Mouse (Mus musculus): ENCODE results near the gene Epha2. TPM values are rescaled to one million over a fixed set of nuclear protein-coding genes. Genes with fewer than 3 reads are reported as not detected.
A peak's percentile ranks its signal among the peaks of the same experiment; 100 is the strongest.

The Epha2 gene
- polyA plus RNA-seq, 1 experiment from 2014 or later: 3.9 TPM

- ATAC-seq (ENCODE audit: low FRiP score, low TSS enrichment) (peak; percentile 55), DNase-seq (ENCODE audit: low spot score) (peak; percentile 75)
- peak within 1 kb of the TSS; percentile 67 for H3K9ac ChIP-seq (ENCODE audit: low read length)
- H3K27me3 ChIP-seq (ENCODE audit: control insufficient read depth, insufficient read depth, low read length): no peaks in the 10 kb centered on the region
- H3K4me3 ChIP-seq (ENCODE audit: low read depth, low read length): peak within 1 kb of the TSS; percentile 50
- H3K27ac ChIP-seq (replicated peaks): no peak within 1 kb of the TSS
- no peaks in the 10 kb centered on the region for H3K4me1 ChIP-seq (replicated peaks; ENCODE audit: control insufficient read depth, insufficient read depth)
- 7% methylated on average over 20 of the region's 71 CpGs for WGBS
- no peaks in the 10 kb centered on the region for H3K36me3 ChIP-seq (ENCODE audit: control insufficient read depth, insufficient read depth, low read length)
- no peaks in the 10 kb centered on the region for H3K9me3 ChIP-seq (ENCODE audit: control insufficient read depth, low read length)
- TF ChIP-seq CTCF (IDR thresholded peaks at IDR 0.05; ENCODE audit: low read depth) (no peak), EP300 (optimal IDR thresholded peaks at IDR 0.05) (no peak)
- peak within 1 kb of the TSS; percentile 92 for H3K4me2 ChIP-seq (replicated peaks; ENCODE audit: low read depth)
Observed at GRCm38 (mm10) chr4:141367997-141368791, 67.2 kb downstream of the Epha2 start, which contains the start of gene Fam131c. Gene Fam131c (plus strand): TSS chr4:141368220.

- ATAC-seq (ENCODE audit: low FRiP score, low TSS enrichment) (no peak), DNase-seq (ENCODE audit: low spot score) (no peak)
- Histone ChIP-seq H3K27ac (replicated peaks) (no peak overlapping the region), H3K9ac (ENCODE audit: low read length) (no peak overlapping the region), H3K9me3 (ENCODE audit: control insufficient read depth, low read length) (no peaks in the 10 kb centered on the region), H3K4me1 (replicated peaks; ENCODE audit: control insufficient read depth, insufficient read depth) (no peaks in the 10 kb centered on the region), H3K27me3 (ENCODE audit: control insufficient read depth, insufficient read depth, low read length) (no peaks in the 10 kb centered on the region), H3K4me2 (replicated peaks; ENCODE audit: low read depth) (no peak overlapping the region), H3K4me3 (ENCODE audit: low read depth, low read length) (no peak overlapping the region), H3K36me3 (ENCODE audit: control insufficient read depth, insufficient read depth, low read length) (no peaks in the 10 kb centered on the region)
- 85% methylated on average over 5 of the region's 5 CpGs for WGBS
- TF ChIP-seq CTCF (IDR thresholded peaks at IDR 0.05; ENCODE audit: low read depth): no peak
- no peak for TF ChIP-seq EP300 (optimal IDR thresholded peaks at IDR 0.05)
Observed at GRCm38 (mm10) chr4:141372426-141372825, 71.4 kb downstream of the Epha2 start.

Small RNAs within 50 kb of the gene (microRNA-seq; reads per million reads assigned to microRNA genes)
- gene Gm25690: not detected

Other genes with a start within 250 kb of the Epha2 start
- gene Crocc, start 240.7 kb upstream of the Epha2 start, polyA plus RNA-seq (2015; fragmentation: Nextera tagmentation; extraction: Ambion mirVana): 1.4 and 1.6 TPM in 2 replicates
- 77.7 and 81.1 TPM in 2 replicates for gene Necap2, start 222.9 kb upstream of the Epha2 start, polyA plus RNA-seq (2015; fragmentation: Nextera tagmentation; extraction: Ambion mirVana)
- gene Spata21, start 212.9 kb upstream of the Epha2 start, polyA plus RNA-seq (2015; fragmentation: Nextera tagmentation; extraction: Ambion mirVana): 0.05 and 0.11 TPM in 2 replicates
- gene Szrd1, start 161.5 kb upstream of the Epha2 start, polyA plus RNA-seq (2015; fragmentation: Nextera tagmentation; extraction: Ambion mirVana): 28.6 and 29.6 TPM in 2 replicates
- 9.8 and 11.5 TPM in 2 replicates for gene Fbxo42, start 153.3 kb upstream of the Epha2 start, polyA plus RNA-seq (2015; fragmentation: Nextera tagmentation; extraction: Ambion mirVana)
- gene Rsg1, start 87.3 kb upstream of the Epha2 start, polyA plus RNA-seq (2015; fragmentation: Nextera tagmentation; extraction: Ambion mirVana): 1.8 and 2.3 TPM in 2 replicates
- gene Arhgef19, start 61.7 kb upstream of the Epha2 start, polyA plus RNA-seq (2015; fragmentation: Nextera tagmentation; extraction: Ambion mirVana): 6.6 and 9.2 TPM in 2 replicates
- gene Fam131c, start 67.0 kb downstream of the Epha2 start, polyA plus RNA-seq (2015; fragmentation: Nextera tagmentation; extraction: Ambion mirVana): 3.4 and 3.6 TPM in 2 replicates
- 0.08 TPM in 1 of 2 replicates, not detected in the other for gene Clcnka, start 97.5 kb downstream of the Epha2 start, polyA plus RNA-seq (2015; fragmentation: Nextera tagmentation; extraction: Ambion mirVana)
- not detected in 2 replicates for gene Clcnkb, start 114.8 kb downstream of the Epha2 start, polyA plus RNA-seq (2015; fragmentation: Nextera tagmentation; extraction: Ambion mirVana)
- 2.3 and 3.5 TPM in 2 replicates for gene Hspb7, start 119.5 kb downstream of the Epha2 start, polyA plus RNA-seq (2015; fragmentation: Nextera tagmentation; extraction: Ambion mirVana)
- not detected in 2 replicates for gene Srarp, start 134.9 kb downstream of the Epha2 start, polyA plus RNA-seq (2015; fragmentation: Nextera tagmentation; extraction: Ambion mirVana)
- 13.3 and 16.8 TPM in 2 replicates for gene Zbtb17, start 143.4 kb downstream of the Epha2 start, polyA plus RNA-seq (2015; fragmentation: Nextera tagmentation; extraction: Ambion mirVana)
- 2.9 and 3.2 TPM in 2 replicates for gene Spen, start 237.4 kb downstream of the Epha2 start, polyA plus RNA-seq (2015; fragmentation: Nextera tagmentation; extraction: Ambion mirVana)

All from stomach, postnatal 0 days (tissue).